Mouse (Mus musculus): ENCODE results near the gene Ccnjl. TPM values are rescaled to one million over a fixed set of nuclear protein-coding genes. Genes with fewer than 3 reads are reported as not detected.

Gene Ccnjl
- polyA plus RNA-seq (2012; rRNA removed) = 7.0 and 9.7 TPM in 2 replicates

GRCm38 (mm10) chr11:43528683-43529499 lies at the start of gene Ccnjl:
Gene Ccnjl, plus strand, starts transcription at chr11:43528784.

GRCm38 (mm10) chr11:43586324-43587090 lies 57.9 kb downstream of the Ccnjl start, which contains the start of gene 4933415A04Rik:
Gene 4933415A04Rik, plus strand, starts transcription at chr11:43587040.

GRCm38 (mm10) chr11:43601440-43601839 lies 72.9 kb downstream of the Ccnjl start, which contains the start of gene Fabp6:
Gene Fabp6, minus strand, starts transcription at chr11:43601540.

Other genes with a start within 250 kb of the Ccnjl start
- 8.4 and 16.3 TPM in 2 replicates for gene Pttg1, start 102.5 kb upstream of the Ccnjl start, polyA plus RNA-seq (2012; rRNA removed)
- 1.2 and 1.6 TPM in 2 replicates for gene Slu7, start 95.0 kb upstream of the Ccnjl start, polyA plus RNA-seq (2012; rRNA removed)
- gene C1qtnf2, start 54.5 kb upstream of the Ccnjl start, polyA plus RNA-seq (2012; rRNA removed) = 8.5 and 13.8 TPM in 2 replicates
- 0.74 and 0.87 TPM in 2 replicates for gene 4933415A04Rik, start 58.3 kb downstream of the Ccnjl start, polyA plus RNA-seq (2012; rRNA removed)
- gene Fabp6, start 72.8 kb downstream of the Ccnjl start, polyA plus RNA-seq (2012; rRNA removed) = not detected in 2 replicates
- 17.0 and 23.9 TPM in 2 replicates for gene Pwwp2a, start 153.2 kb downstream of the Ccnjl start, polyA plus RNA-seq (2012; rRNA removed)
- 9.4 and 12.8 TPM in 2 replicates for gene Ttc1, start 219.2 kb downstream of the Ccnjl start, polyA plus RNA-seq (2012; rRNA removed)